Mouse (Mus musculus) E14TG2a.4 (cell line): ENCODE measurements around the gene Smox.

Source experiments
- H3K27me3 ChIP-seq: 2 replicates; pipeline ENCODE4 v1.6.1; 2014; ENCODE audit warnings: low read length, control low read depth; ENCODE audit not compliant: insufficient read depth
- H3K36me3 ChIP-seq: 2 replicates; pipeline ENCODE4 v1.6.1; 2014; ENCODE audit warnings: low read length, control low read depth; ENCODE audit not compliant: insufficient read depth
- H3K4me1 ChIP-seq: replicated peaks from 2 replicates; pipeline ENCODE4 v1.6.1; 2014; ENCODE audit warnings: low read depth, low read length, control low read depth
- H3K4me3 ChIP-seq: replicated peaks from 2 replicates; pipeline ENCODE4 v1.5.1; 2014; ENCODE audit warnings: mild to moderate bottlenecking, low read length
- H3K9me3 ChIP-seq: 2 replicates; pipeline ENCODE4 v1.6.1; 2014; ENCODE audit warnings: low read length, control low read depth
- CTCF ChIP-seq: conservative IDR thresholded peaks from 2 replicates; pipeline ENCODE4 v1.5.1; 2014; ENCODE audit warnings: low read length
- NANOG ChIP-seq: IDR thresholded peaks from 2 replicates; pipeline ENCODE4 v1.6.1; 2014; ENCODE audit warnings: borderline replicate concordance, low read length, mixed read lengths
- POU5F1 ChIP-seq: IDR thresholded peaks from 2 replicates; pipeline ENCODE4 v1.6.1; 2014; ENCODE audit warnings: low read length, borderline replicate concordance

Gene Smox

DNA sequence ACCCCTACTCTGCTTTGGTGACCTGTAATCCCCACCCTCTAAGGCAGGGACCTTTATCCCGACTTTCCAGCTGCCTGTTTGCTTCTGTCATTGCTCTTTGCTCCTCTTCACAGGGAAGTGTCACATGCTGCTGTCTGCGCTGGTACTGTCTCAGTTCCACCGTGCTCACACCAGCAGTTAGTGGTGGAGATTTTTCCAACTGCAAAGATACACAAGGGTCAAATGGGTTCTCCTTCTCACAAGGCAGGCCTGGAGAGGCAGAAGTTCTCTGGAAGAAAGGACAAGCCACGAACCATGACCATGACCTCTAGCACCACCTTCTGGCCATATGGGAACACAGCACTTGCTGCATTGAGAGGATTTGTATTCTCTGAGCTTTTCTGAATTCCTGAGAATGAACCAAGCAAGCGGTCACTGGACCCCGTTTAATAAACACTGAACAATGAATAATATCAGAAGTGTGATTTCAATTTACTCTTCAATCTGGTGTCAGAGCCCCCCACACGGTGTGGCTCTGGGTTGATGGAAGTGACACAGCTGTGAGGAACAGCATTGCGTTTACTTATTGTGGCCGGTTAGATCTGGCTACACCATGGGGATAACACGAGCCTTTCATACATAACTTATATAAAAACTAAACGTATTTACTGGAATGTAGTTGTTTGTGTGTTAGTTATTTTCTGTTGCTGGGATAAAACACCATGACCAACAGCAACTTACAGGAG lies 38.8 kb downstream of the Smox start:
- Histone ChIP-seq H3K27me3 (0 out of 2 replicates have a peak, but pooled peaks cover 2% of the 10 kb centered on the region), H3K4me3 (no peak overlapping the region), H3K9me3 (no peaks in the 10 kb centered on the region), H3K4me1 (peaks cover 9% of the 10 kb centered on the region), H3K36me3 (peaks cover 4% of the 10 kb centered on the region)
- TF ChIP-seq POU5F1 (no peak), CTCF (peak; percentile 93)

DNA sequence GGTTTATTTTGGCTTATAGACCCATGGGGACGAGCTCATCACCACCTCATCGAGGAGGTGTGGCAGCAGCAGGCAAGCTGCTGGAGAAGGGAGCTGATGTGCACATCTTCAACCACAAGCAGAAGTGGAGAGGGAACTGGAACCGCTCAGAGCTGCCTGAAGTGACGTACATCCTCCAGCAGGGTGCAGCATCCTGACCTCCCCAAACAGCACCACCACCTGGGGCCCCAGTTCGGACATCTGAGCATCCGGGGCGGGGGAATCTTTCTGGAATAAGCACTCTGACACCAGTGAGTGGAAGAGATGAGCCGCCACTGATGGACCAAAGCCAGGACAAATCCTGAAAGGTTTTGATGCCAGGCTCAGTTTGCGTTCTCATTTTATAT lies 39.3 kb downstream of the Smox start:
- 0 out of 2 replicates have a peak, but pooled peaks cover 4% of the 10 kb centered on the region for H3K27me3 ChIP-seq
- peaks cover 9% of the 10 kb centered on the region for H3K4me1 ChIP-seq
- no peak overlapping the region for H3K4me3 ChIP-seq
- H3K36me3 ChIP-seq, result no peaks in the 10 kb centered on the region
- no peaks in the 10 kb centered on the region for H3K9me3 ChIP-seq
- TF ChIP-seq CTCF, result peak; percentile 54
- TF ChIP-seq POU5F1, result no peak

DNA sequence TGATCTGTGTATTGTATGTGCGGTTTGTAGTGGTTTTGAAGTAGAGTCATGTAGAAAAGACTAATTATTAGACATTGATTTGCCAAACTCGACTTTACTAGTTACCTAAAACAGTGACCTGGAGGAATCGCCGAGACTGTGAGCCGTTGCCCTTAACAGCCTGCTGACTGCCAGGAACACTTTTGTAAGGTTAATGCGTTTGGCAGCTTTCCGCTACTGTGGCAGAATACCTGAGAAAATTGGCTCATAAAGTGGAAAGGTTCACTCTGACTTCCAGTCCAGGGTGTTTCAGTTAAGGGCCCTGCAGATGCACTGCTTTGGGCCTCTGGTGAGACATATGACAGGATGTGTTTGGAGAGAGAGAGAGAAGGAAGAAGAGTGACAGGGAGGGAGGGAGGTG lies 40.0 kb downstream of the Smox start:
- TF ChIP-seq CTCF (no peak), POU5F1 (no peak), NANOG (no peak)
- H3K27me3 ChIP-seq, result 0 out of 2 replicates have a peak, but pooled peaks cover 4% of the 10 kb centered on the region
- H3K36me3 ChIP-seq, result no peaks in the 10 kb centered on the region
- H3K9me3 ChIP-seq, result no peaks in the 10 kb centered on the region
- no peak overlapping the region for H3K4me3 ChIP-seq
- H3K4me1 ChIP-seq, result peaks cover 9% of the 10 kb centered on the region

DNA sequence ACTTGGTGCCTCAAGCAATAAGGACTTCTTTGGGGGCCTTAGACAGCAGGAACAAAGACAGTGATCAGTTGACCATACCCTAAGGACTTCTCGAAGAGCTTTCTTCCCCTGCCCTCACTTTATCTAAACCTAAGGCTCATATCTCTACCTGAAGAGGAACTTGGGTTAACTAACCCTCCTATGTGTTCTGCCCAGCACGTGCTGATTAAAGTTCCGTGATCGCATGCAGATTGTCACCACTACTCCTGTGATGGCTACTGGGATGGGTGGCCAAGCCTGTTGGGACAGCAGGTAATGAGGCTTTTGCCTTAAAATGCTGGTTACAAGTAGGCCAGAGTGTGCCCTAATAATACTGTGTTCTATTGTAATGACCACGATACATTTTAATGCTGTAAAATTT lies 43.9 kb downstream of the Smox start:
- H3K9me3 ChIP-seq, result no peaks in the 10 kb centered on the region
- no peak for TF ChIP-seq NANOG
- no peak for TF ChIP-seq POU5F1
- TF ChIP-seq CTCF, result no peak
- no peaks in the 10 kb centered on the region for H3K36me3 ChIP-seq
- 0 out of 2 replicates have a peak, but pooled peaks cover 13% of the 10 kb centered on the region for H3K27me3 ChIP-seq
- no peak overlapping the region for H3K4me3 ChIP-seq
- H3K4me1 ChIP-seq, result peaks cover 9% of the 10 kb centered on the region

DNA sequence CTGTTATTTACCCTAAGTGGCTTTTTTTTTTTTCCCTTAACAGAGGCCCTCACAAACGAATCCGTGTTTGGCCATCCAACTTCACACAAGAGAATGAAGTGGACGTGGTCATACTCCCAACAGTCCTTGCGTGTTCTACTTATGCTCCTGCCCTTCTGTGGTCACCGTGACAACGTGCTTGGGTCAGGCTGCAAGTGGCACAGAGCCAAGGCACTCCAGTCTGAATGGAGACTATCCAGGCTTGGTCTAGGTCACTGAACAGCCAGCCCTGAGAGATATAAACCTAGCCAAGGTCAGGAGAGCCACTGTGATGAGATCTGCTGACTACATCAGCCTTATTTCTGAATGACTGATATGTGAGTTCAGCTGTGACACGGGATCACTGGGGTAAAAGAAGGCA lies 47.0 kb downstream of the Smox start:
- Histone ChIP-seq H3K9me3 (no peaks in the 10 kb centered on the region), H3K27me3 (peaks cover 21% of the 10 kb centered on the region; the same call in 1 of the 2 replicates), H3K4me1 (peaks cover 11% of the 10 kb centered on the region), H3K4me3 (no peak overlapping the region), H3K36me3 (no peaks in the 10 kb centered on the region)
- TF ChIP-seq POU5F1, result no peak
- TF ChIP-seq NANOG, result no peak
- TF ChIP-seq CTCF, result no peak

DNA sequence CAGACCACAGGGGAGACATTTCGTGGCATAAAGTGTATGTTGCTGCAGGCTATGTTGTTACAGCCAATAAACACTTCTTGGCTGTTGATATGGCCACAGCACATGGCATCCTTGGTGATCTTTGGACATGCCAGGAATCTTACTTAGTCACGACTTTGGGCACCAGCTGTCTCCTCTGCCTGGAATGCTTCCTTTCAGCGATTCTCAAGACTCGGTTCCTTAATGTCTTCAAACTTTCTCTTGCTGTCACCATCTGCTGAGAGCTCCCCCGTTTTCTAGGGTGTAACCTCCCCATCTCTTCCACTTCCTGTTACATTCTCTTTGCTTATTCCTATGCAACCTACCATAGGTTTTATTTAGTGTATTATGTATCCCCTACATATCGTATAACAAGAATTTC lies 48.5 kb downstream of the Smox start:
- no peaks in the 10 kb centered on the region for H3K9me3 ChIP-seq
- peaks cover 11% of the 10 kb centered on the region for H3K4me1 ChIP-seq
- TF ChIP-seq NANOG (no peak), CTCF (no peak), POU5F1 (no peak)
- no peak overlapping the region for H3K4me3 ChIP-seq
- peaks cover 30% of the 10 kb centered on the region for H3K27me3 ChIP-seq
- no peaks in the 10 kb centered on the region for H3K36me3 ChIP-seq

DNA sequence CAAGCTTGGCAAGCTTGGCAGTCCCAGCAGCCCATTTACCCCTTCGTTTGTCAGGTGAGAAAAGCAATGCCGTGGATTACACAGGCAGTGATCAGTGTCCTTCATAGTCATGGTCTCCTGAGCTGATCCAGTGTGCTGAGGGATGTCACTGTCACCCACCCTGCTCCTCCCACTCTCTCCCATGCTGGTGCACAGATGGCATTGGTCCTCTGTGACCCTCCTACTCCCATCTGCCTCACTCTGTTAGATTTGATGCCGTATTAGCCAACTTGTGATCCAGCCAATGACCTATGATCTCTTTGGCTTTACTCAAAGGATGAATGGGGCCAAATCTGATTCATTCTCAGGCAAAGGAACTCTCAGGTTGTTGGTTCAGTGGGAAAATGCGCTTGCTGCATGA lies 50.4 kb downstream of the Smox start:
- Histone ChIP-seq H3K4me3 (no peak overlapping the region), H3K27me3 (peaks cover 39% of the 10 kb centered on the region), H3K36me3 (no peaks in the 10 kb centered on the region), H3K9me3 (no peaks in the 10 kb centered on the region), H3K4me1 (peaks cover 21% of the 10 kb centered on the region)
- TF ChIP-seq POU5F1 (no peak), NANOG (no peak), CTCF (no peak)

DNA sequence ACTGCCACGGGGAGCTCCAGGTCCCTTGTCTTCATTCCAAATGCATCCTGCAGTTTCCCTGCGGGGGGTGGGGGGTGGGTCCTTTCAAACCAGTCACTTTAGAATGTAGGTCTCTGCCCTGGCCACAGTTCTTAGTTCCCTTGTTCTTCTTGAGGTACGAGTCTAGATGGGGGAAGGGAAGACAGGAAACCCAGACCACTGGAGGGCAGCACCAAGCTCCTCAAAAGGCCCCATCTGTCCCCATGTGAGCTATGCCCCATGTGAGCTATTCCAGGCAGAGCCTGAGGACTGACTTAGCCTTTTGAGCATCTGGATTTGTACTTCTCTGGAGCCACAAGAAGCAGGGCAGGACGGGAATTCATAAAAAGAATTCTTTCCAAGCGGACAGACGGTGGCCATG lies 51.2 kb downstream of the Smox start:
- peaks cover 46% of the 10 kb centered on the region for H3K27me3 ChIP-seq
- TF ChIP-seq CTCF (no peak; the same call in 1 of the 2 replicates), POU5F1 (no peak), NANOG (no peak)
- no peaks in the 10 kb centered on the region for H3K36me3 ChIP-seq

More for the DNA sequence above, 51.2 kb downstream of the Smox start:
- Histone ChIP-seq H3K4me1 (peaks cover 28% of the 10 kb centered on the region), H3K9me3 (no peaks in the 10 kb centered on the region), H3K4me3 (no peak overlapping the region)
